Mouse (Mus musculus) thymus, adult 2 months (tissue): ENCODE results near the gene Glt28d2. TPM values are rescaled to one million over a fixed set of nuclear protein-coding genes. Genes with fewer than 3 reads are reported as not detected.

ENCODE experiments used
- DNase-seq: peaks from one replicate; pipeline ENCODE4 v3.0.0; 2021
- H3K27ac ChIP-seq: fragments of 200-500 bp; 2 replicates; pipeline ENCODE4 v1.5.1; 2012; ENCODE audit warnings: low read length, control low read depth; ENCODE audit not compliant: control insufficient read depth, insufficient read depth
- H3K27me3 ChIP-seq: fragments of 200-500 bp; 2 replicates; pipeline ENCODE4 v1.6.1; 2012; ENCODE audit warnings: mild to moderate bottlenecking, low read length, moderate library complexity, mixed read lengths; ENCODE audit not compliant: control insufficient read depth, insufficient read depth
- H3K36me3 ChIP-seq: fragments of 200-500 bp; 2 replicates; pipeline ENCODE4 v1.6.1; 2012; ENCODE audit warnings: mild to moderate bottlenecking, low read length, moderate library complexity; ENCODE audit not compliant: control insufficient read depth, insufficient read depth
- H3K4me1 ChIP-seq: fragments of 200-500 bp; replicated peaks from 2 replicates; pipeline ENCODE4 v1.6.1; 2012; ENCODE audit warnings: low read length; ENCODE audit not compliant: control insufficient read depth, insufficient read depth
- H3K4me3 ChIP-seq: fragments of 200-500 bp; 2 replicates; pipeline ENCODE4 v1.5.1; 2012; ENCODE audit warnings: mild to moderate bottlenecking, low read length, control low read depth, moderate library complexity; ENCODE audit not compliant: control insufficient read depth, insufficient read depth
- CTCF ChIP-seq: fragments of 200-500 bp; IDR thresholded peaks from 2 replicates; pipeline ENCODE4 v1.5.1; 2012; ENCODE audit warnings: mild to moderate bottlenecking, control low read depth, low read length, moderate library complexity, borderline replicate concordance; ENCODE audit not compliant: control insufficient read depth, poor library complexity, insufficient read depth; ENCODE audit errors: extremely low read depth
- POLR2A ChIP-seq: fragments of 200-500 bp; IDR thresholded peaks from 2 replicates; pipeline ENCODE4 v1.6.1; 2012; ENCODE audit warnings: mild to moderate bottlenecking, low read length, control low read depth, moderate library complexity; ENCODE audit not compliant: control insufficient read depth, poor library complexity, insufficient read depth; ENCODE audit errors: extremely low read depth
- WGBS: fragments of 180-500 bp; shearing (Covaris S2); methylation state at CpG from one replicate; pipeline ENCODE4 v1.1.7; 2018; 5-methylcytosine and 5-hydroxymethylcytosine counted together
- polyA plus RNA-seq: library from polyadenylated mRNA; depleted of rRNA; stranded (reverse); fragments of >200 nt; gene quantifications from 2 replicates; pipeline ENCODE4 v1.2.3, GENCODE M21; 2012

Glt28d2 gene
- polyA plus RNA-seq, 1 experiment: 0.96 TPM

- Histone ChIP-seq H3K4me3 (no peak overlapping the region), H3K4me1 (no peaks in the 10 kb centered on the region; the same call in 1 of the 2 replicates), H3K36me3 (no peaks in the 10 kb centered on the region), H3K27ac (no peak overlapping the region), H3K27me3 (no peaks in the 10 kb centered on the region)
- no peak for DNase-seq
- 38% methylated on average over 11 of the region's 11 CpGs for WGBS
- no peak for TF ChIP-seq POLR2A
- TF ChIP-seq CTCF: no peak
These were observed 28.9 kb downstream of the Glt28d2 start for GRCm38 (mm10) chr3:85858140-85859135.

- DNase-seq: no peak
- no peak overlapping the region for H3K27ac ChIP-seq
- H3K4me1 ChIP-seq: no peaks in the 10 kb centered on the region; the same call in 1 of the 2 replicates
- TF ChIP-seq POLR2A: no peak
- no peak for TF ChIP-seq CTCF
- no peaks in the 10 kb centered on the region for H3K36me3 ChIP-seq
- H3K27me3 ChIP-seq: no peaks in the 10 kb centered on the region
- H3K4me3 ChIP-seq: no peak overlapping the region
- WGBS: 22% methylated on average over 4 of the region's 4 CpGs
These were observed 30.2 kb downstream of the Glt28d2 start for GRCm38 (mm10) chr3:85857083-85857482.

GRCm38 (mm10) chr3:85855947-85856346 lies 31.4 kb downstream of the Glt28d2 start:
- H3K36me3 ChIP-seq: no peaks in the 10 kb centered on the region
- no peaks in the 10 kb centered on the region for H3K27me3 ChIP-seq
- WGBS: 87% methylated on average over 5 of the region's 5 CpGs
- DNase-seq: no peak
- H3K4me3 ChIP-seq: no peak overlapping the region
- H3K4me1 ChIP-seq: no peaks in the 10 kb centered on the region; the same call in 1 of the 2 replicates
- no peak overlapping the region for H3K27ac ChIP-seq
- TF ChIP-seq CTCF (no peak), POLR2A (no peak)

GRCm38 (mm10) chr3:85855043-85855442 lies 32.3 kb downstream of the Glt28d2 start:
- Histone ChIP-seq H3K4me3 (no peak overlapping the region), H3K27ac (no peak overlapping the region), H3K4me1 (no peaks in the 10 kb centered on the region; the same call in 1 of the 2 replicates), H3K27me3 (no peaks in the 10 kb centered on the region), H3K36me3 (no peaks in the 10 kb centered on the region)
- DNase-seq: no peak
- 93% methylated on average over 3 of the region's 3 CpGs for WGBS
- no peak for TF ChIP-seq POLR2A
- TF ChIP-seq CTCF: no peak

GRCm38 (mm10) chr3:85854143-85854542 lies 33.2 kb downstream of the Glt28d2 start:
- H3K27me3 ChIP-seq: no peaks in the 10 kb centered on the region
- no peaks in the 10 kb centered on the region for H3K36me3 ChIP-seq
- no peaks in the 10 kb centered on the region; the same call in 1 of the 2 replicates for H3K4me1 ChIP-seq
- TF ChIP-seq POLR2A: no peak
- TF ChIP-seq CTCF: no peak
- H3K4me3 ChIP-seq: no peak overlapping the region
- no peak overlapping the region for H3K27ac ChIP-seq
- 99% methylated on average over 6 of the region's 6 CpGs for WGBS
- no peak for DNase-seq

GRCm38 (mm10) chr3:85853715-85854114 lies 33.6 kb downstream of the Glt28d2 start:
- TF ChIP-seq CTCF (no peak), POLR2A (no peak)
- H3K27ac ChIP-seq: no peak overlapping the region
- 97% methylated on average over 4 of the region's 4 CpGs for WGBS
- no peaks in the 10 kb centered on the region; the same call in 1 of the 2 replicates for H3K4me1 ChIP-seq
- no peaks in the 10 kb centered on the region for H3K36me3 ChIP-seq
- no peak for DNase-seq
- H3K27me3 ChIP-seq: no peaks in the 10 kb centered on the region
- H3K4me3 ChIP-seq: no peak overlapping the region

GRCm38 (mm10) chr3:85850079-85850478 lies 37.2 kb downstream of the Glt28d2 start:
- Histone ChIP-seq H3K4me3 (no peak overlapping the region), H3K36me3 (no peaks in the 10 kb centered on the region), H3K27ac (no peak overlapping the region), H3K27me3 (no peaks in the 10 kb centered on the region), H3K4me1 (no peaks in the 10 kb centered on the region)
- no peak for DNase-seq
- WGBS: 96% methylated on average over 1 of the region's 1 CpGs
- TF ChIP-seq CTCF: no peak
- no peak for TF ChIP-seq POLR2A
